Mouse (Mus musculus): ENCODE measurements around the gene Gdf9. TPM values are rescaled to one million over a fixed set of nuclear protein-coding genes. Genes with fewer than 3 reads are reported as not detected.
"Not testable (repeated sequence)": the region's sequence is repeated elsewhere in the genome, so short reads cannot be mapped to it uniquely, and the experiment has no call there.

Gene Gdf9
- total and polyA plus RNA-seq, 3 experiments = 0.37 to 0.43 (median 0.39) TPM

- Histone ChIP-seq H3K9ac (ENCODE audit: low read depth, low read length) (no peak overlapping the region), H3K27me3 (ENCODE audit: control insufficient read depth, insufficient read depth, low read length) (no peaks in the 10 kb centered on the region), H3K27ac (no peak overlapping the region), H3K4me3 (no peak overlapping the region), H3K79me2 (replicated peaks; ENCODE audit: control insufficient read depth, insufficient read depth, low read length) (no peaks in the 10 kb centered on the region), H3K4me1 (ENCODE audit: control insufficient read depth, insufficient read depth, low read length) (no peaks in the 10 kb centered on the region), H3K36me3 (ENCODE audit: control insufficient read depth, insufficient read depth, low read length) (peaks cover 2% of the 10 kb centered on the region)
- DNase-seq = no peak
- TF ChIP-seq CTCF (IDR thresholded peaks at IDR 0.05) = no peak
- no peak for TF ChIP-seq POLR2A (IDR thresholded peaks at IDR 0.05; ENCODE audit: insufficient read depth, low read depth, low read length)
- TF ChIP-seq EP300 (IDR thresholded peaks at IDR 0.05; ENCODE audit: insufficient read depth, low read depth, low read length) = no peak
- 56% methylated on average over 4 of the region's 4 CpGs for WGBS
- intact Hi-C loops (cut with DNase I) = loop anchor here (5.0 kb wide), 1 partner anchor 53 kb away; no protein-coding TSS in a partner anchor
These were observed 17.0 kb upstream of the Gdf9 start for GRCm38 (mm10) chr11:53413871-53414270.

DNA sequence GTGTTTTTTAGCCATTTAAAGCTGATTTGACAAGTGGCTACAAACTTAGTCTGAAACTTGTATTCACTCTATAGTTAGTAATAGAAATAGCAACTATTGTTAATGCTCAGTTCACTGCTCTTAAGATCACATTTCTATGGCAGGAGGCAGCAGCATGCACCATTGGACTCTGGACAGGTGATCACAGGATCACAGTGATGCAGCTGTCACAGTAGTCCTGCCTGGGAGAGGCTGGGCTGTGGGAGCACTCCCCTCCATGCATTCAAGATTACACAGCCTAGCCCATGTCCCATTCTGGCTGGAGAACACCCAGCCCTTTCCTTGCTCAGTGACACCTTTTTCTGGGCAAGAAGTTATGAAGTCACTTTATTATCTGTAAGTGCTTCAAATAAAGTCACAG lies 12.8 kb upstream of the Gdf9 start:
- Histone ChIP-seq H3K79me2 (replicated peaks; ENCODE audit: control insufficient read depth, insufficient read depth, low read length) (no peaks in the 10 kb centered on the region), H3K4me1 (ENCODE audit: control insufficient read depth, insufficient read depth, low read length) (no peaks in the 10 kb centered on the region), H3K27me3 (ENCODE audit: control insufficient read depth, insufficient read depth, low read length) (no peaks in the 10 kb centered on the region), H3K27ac (no peak overlapping the region), H3K9ac (ENCODE audit: low read depth, low read length) (no peak overlapping the region), H3K4me3 (no peak overlapping the region), H3K36me3 (ENCODE audit: control insufficient read depth, insufficient read depth, low read length) (no peaks in the 10 kb centered on the region; the same call in 1 of the 2 replicates)
- intact Hi-C loops (cut with DNase I) = no loop called here
- DNase-seq = no peak
- TF ChIP-seq CTCF (IDR thresholded peaks at IDR 0.05) (no peak), POLR2A (IDR thresholded peaks at IDR 0.05; ENCODE audit: insufficient read depth, low read depth, low read length) (no peak), EP300 (IDR thresholded peaks at IDR 0.05; ENCODE audit: insufficient read depth, low read depth, low read length) (no peak)

DNA sequence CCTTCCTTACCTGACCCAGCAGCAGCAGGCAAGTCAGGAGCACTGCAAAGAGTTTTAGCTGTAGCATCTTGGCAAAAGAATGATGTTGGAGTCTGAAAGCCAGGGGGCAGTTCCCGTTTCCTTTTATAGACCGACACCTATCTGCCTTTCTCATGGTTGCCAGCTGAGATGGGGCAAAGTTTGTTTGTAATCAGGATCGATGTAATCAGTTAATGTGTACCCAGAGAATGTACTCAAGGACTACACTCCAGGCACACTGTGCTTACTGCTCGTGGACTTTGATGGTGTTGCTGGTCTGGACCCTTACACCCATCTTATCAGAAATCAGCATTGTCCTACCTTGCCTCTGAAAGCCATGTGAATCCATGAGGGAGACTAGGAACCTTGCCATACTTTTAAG lies 7.8 kb upstream of the Gdf9 start, which contains the start of gene Leap2:
Gene Leap2, minus strand, starts transcription at position 135 of the 400 bp plus-strand sequence.
- Histone ChIP-seq H3K79me2 (replicated peaks; ENCODE audit: control insufficient read depth, insufficient read depth, low read length) (no peaks in the 10 kb centered on the region), H3K9ac (ENCODE audit: low read depth, low read length) (no peak within 1 kb of the TSS), H3K27ac (no peak within 1 kb of the TSS), H3K4me3 (no peak within 1 kb of the TSS), H3K27me3 (ENCODE audit: control insufficient read depth, insufficient read depth, low read length) (no peaks in the 10 kb centered on the region), H3K4me1 (ENCODE audit: control insufficient read depth, insufficient read depth, low read length) (no peaks in the 10 kb centered on the region), H3K36me3 (ENCODE audit: control insufficient read depth, insufficient read depth, low read length) (no peaks in the 10 kb centered on the region)
- 50% methylated on average over 4 of the region's 4 CpGs for WGBS
- DNase-seq = no peak
- intact Hi-C loops (cut with DNase I) = no loop called here
- no peak for TF ChIP-seq CTCF (IDR thresholded peaks at IDR 0.05)
- TF ChIP-seq EP300 (IDR thresholded peaks at IDR 0.05; ENCODE audit: insufficient read depth, low read depth, low read length) = no peak
- TF ChIP-seq POLR2A (IDR thresholded peaks at IDR 0.05; ENCODE audit: insufficient read depth, low read depth, low read length) = no peak

GRCm38 (mm10) chr11:53424826-53425225 lies 6.0 kb upstream of the Gdf9 start:
- Histone ChIP-seq H3K9ac (ENCODE audit: low read depth, low read length) (no peak overlapping the region), H3K27me3 (ENCODE audit: control insufficient read depth, insufficient read depth, low read length) (no peaks in the 10 kb centered on the region), H3K79me2 (replicated peaks; ENCODE audit: control insufficient read depth, insufficient read depth, low read length) (no peaks in the 10 kb centered on the region), H3K36me3 (ENCODE audit: control insufficient read depth, insufficient read depth, low read length) (no peaks in the 10 kb centered on the region), H3K4me3 (no peak overlapping the region), H3K27ac (no peak overlapping the region), H3K4me1 (ENCODE audit: control insufficient read depth, insufficient read depth, low read length) (peaks cover 2% of the 10 kb centered on the region)
- intact Hi-C loops (cut with DNase I) = no loop called here
- DNase-seq = no peak
- WGBS = 54% methylated on average over 2 of the region's 2 CpGs
- no peak for TF ChIP-seq EP300 (IDR thresholded peaks at IDR 0.05; ENCODE audit: insufficient read depth, low read depth, low read length)

DNA sequence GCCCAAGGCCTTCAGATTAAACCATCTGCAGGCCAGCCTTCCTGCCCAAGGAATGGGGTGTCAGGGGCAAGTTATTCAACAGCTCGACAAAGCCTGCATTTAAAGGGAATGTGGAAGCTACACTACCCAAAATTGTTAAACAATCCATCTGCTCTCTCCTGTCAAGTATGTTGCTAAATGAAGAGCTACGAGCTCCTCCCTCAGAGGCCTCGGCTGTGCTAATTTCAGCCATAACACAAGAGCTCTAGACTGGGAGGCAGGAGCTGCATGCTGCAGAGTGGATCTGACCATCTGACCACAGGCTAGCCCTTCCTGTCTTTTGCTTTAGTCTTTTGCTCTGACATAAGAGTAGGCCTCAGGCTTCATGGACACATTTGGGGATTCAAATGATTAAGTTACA lies 5.6 kb upstream of the Gdf9 start:
- 36% methylated on average over 3 of the region's 3 CpGs for WGBS
- Histone ChIP-seq H3K9ac (ENCODE audit: low read depth, low read length) (no peak overlapping the region), H3K79me2 (replicated peaks; ENCODE audit: control insufficient read depth, insufficient read depth, low read length) (no peaks in the 10 kb centered on the region), H3K4me3 (no peak overlapping the region), H3K27ac (no peak overlapping the region), H3K27me3 (ENCODE audit: control insufficient read depth, insufficient read depth, low read length) (no peaks in the 10 kb centered on the region), H3K4me1 (ENCODE audit: control insufficient read depth, insufficient read depth, low read length) (peaks cover 2% of the 10 kb centered on the region), H3K36me3 (ENCODE audit: control insufficient read depth, insufficient read depth, low read length) (no peaks in the 10 kb centered on the region)
- DNase-seq = no peak
- TF ChIP-seq EP300 (IDR thresholded peaks at IDR 0.05; ENCODE audit: insufficient read depth, low read depth, low read length) (no peak), POLR2A (IDR thresholded peaks at IDR 0.05; ENCODE audit: insufficient read depth, low read depth, low read length) (no peak), CTCF (IDR thresholded peaks at IDR 0.05) (no peak)
- intact Hi-C loops (cut with DNase I) = no loop called here

DNA sequence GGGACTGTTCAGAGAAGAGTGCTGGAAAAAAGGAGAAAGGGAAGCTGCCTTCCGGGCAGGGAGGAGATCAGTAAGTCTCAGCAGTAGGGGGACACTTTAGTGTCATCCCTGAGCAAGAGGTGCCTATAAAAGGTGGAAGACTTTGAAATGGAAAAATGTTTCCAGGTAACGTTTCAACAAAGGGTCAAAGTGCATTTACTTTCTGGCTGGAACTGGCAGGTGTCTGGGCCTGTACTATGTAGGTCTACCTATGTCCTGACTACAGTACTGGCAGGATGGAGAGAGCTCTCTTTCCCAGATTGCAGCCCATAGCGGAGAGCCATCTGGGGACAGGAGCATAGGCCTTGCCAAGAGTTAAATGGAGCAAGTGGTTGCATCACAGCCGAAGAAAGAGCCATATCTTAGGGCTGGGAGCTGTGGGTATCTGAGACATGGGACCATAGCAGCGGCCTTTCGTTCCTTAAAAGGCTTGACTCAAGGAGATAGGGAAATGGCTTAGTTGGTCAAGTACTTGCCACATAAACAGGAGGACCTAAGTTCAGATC lies 5.0 kb upstream of the Gdf9 start:
- H3K27me3 ChIP-seq (ENCODE audit: control insufficient read depth, insufficient read depth, low read length) = no peaks in the 10 kb centered on the region
- no peaks in the 10 kb centered on the region for H3K79me2 ChIP-seq (replicated peaks; ENCODE audit: control insufficient read depth, insufficient read depth, low read length)
- intact Hi-C loops (cut with DNase I) = no loop called here
- no peak overlapping the region for H3K27ac ChIP-seq
- H3K9ac ChIP-seq (ENCODE audit: low read depth, low read length) = no peak overlapping the region
- no peak for DNase-seq
- no peaks in the 10 kb centered on the region for H3K36me3 ChIP-seq (ENCODE audit: control insufficient read depth, insufficient read depth, low read length)
- H3K4me3 ChIP-seq = no peak overlapping the region
- WGBS = 60% methylated on average over 6 of the region's 6 CpGs
- TF ChIP-seq EP300 (IDR thresholded peaks at IDR 0.05; ENCODE audit: insufficient read depth, low read depth, low read length) (no peak), CTCF (IDR thresholded peaks at IDR 0.05) (no peak), POLR2A (IDR thresholded peaks at IDR 0.05; ENCODE audit: insufficient read depth, low read depth, low read length) (no peak)
- peaks cover 2% of the 10 kb centered on the region for H3K4me1 ChIP-seq (ENCODE audit: control insufficient read depth, insufficient read depth, low read length)

DNA sequence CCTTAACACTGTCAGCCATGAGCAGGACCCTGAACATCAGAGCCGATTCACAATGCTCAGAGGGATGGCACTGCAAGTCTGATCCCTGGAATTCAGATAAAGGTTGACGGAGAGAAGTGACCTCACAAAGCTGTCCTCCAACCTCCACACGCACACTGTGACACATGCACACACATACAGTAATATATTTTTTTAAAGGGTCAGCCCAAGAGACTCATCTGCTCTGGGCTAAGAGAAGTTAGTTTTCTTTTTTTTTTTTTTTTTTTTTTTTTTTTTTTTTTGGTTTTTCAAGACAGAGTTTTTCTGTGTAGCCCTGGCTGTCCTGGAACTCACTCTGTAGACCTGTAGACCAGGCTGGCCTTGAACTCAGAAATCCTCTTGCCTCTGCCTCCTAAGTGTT lies 3.9 kb upstream of the Gdf9 start:
- H3K4me3 ChIP-seq; DNase-seq; H3K9ac ChIP-seq (ENCODE audit: low read depth, low read length); H3K4me1 ChIP-seq (ENCODE audit: control insufficient read depth, insufficient read depth, low read length); H3K27me3 ChIP-seq (ENCODE audit: control insufficient read depth, insufficient read depth, low read length); H3K79me2 ChIP-seq (replicated peaks; ENCODE audit: control insufficient read depth, insufficient read depth, low read length); H3K36me3 ChIP-seq (ENCODE audit: control insufficient read depth, insufficient read depth, low read length); H3K27ac ChIP-seq; intact Hi-C loops (cut with DNase I): not testable (repeated sequence)
- 63% methylated on average over 3 of the region's 3 CpGs for WGBS

Data from heart, adult 2 months (tissue).